Mouse (Mus musculus) right cerebral cortex, postnatal 36 days (tissue): ENCODE measurements at regions not wholly inside any gene's neighbourhood (a gene's known extent, or its start where the extent isn't known, plus 50 kb on each side); places are given as distances from the start of the nearest gene placed in this dataset.
"Not testable (repeated sequence)": the region's sequence is repeated elsewhere in the genome, so short reads cannot be mapped to it uniquely, and the experiment has no call there.

Experiments
- DNase-seq, 2 experiments: peaks; one replicate each; pipeline ENCODE4 v3.0.0; 2022; ENCODE audit warnings: low spot score in 2 of 2, mixed read lengths in 1 of 2

DNA sequence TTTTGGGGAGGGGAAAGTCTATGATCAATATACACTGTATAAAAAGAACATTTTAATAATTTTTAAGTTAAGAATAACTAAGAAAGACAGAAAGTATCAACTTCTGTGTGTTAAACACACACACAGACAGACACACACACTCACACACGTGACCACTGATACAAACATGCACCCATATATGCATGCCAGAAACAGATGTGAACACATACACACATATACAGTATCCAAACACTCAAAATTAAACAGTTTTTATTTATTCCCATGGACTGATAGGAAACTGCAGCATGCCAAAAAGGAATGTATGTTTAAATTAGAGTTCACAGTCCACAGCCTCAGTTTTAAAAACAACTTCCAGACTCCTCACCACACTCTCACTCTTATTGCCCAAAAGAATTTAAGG lies 203.4 kb upstream of the Tbl1x start:
- DNase-seq = no peak

DNA sequence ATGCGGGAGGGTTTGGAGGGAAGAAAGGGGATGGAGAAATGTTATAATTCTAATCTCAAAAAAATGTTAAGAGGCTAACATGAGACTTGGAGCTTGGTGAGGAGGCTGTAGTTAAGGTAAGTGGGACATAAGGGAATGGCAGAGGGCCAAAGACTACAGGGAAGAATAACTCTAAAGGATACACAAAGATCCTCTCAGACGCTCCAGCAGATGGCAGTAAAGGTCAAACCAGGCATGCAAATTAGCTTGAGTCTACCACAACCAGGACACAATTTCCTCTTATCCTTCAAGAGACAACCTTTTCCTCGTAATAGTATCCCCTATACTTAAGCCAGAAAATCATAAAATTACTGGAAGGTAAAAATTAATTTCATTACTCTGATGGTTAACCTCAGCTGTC lies 196.4 kb upstream of the Tbl1x start:
- peak in 1 of 2 experiments; percentile 4 for DNase-seq

DNA sequence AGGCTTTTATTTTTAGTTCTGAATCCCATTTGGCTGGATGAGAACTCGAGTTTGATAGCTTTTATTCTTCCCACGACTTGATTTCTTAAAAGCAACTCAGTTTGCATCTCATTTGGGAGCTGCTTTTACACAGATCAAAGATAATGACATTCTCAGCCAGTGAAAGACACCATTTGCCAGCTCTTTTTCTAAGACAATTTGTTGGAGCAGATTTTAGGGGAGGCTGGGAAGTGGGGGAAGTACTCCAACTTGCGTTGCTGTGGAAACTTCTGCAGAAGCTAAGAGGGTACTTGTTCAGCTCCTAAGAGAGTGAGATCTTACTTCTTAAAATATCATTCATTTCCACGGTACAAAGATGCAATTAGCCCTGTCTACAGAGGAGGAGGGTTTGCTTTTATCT lies 187.2 kb upstream of the Tbl1x start:
- DNase-seq = peak; percentile 5 to 12

DNA sequence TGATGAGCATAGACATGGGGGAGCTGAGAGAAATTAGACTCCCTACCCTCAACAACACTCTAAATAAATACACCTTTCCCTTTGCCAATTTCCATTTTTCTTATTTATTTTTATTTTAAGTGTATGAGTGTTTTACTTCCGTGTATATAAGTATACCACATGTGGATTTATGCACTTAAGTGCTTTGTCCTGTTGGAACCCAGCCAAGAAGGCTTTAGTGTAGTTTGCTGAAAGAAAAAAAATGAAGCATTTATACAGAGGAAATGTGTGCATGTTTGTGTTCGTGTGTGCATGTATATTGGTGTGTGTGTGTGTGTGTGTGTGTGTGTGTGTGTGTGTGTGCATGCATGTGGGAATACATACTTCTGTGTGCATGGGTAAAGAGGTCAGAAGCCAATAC lies 157.6 kb upstream of the Tbl1x start:
- no peak for DNase-seq

GRCm38 (mm10) chrX:77360551-77360950 lies 150.3 kb upstream of the Tbl1x start:
- no peak for DNase-seq

- DNase-seq = no peak
Observed at GRCm38 (mm10) chrX:77361106-77361505, 149.7 kb upstream of the Tbl1x start.

- DNase-seq = no peak
Observed at GRCm38 (mm10) chrX:77363657-77364056, 147.2 kb upstream of the Tbl1x start.

- DNase-seq = no peak
Observed at GRCm38 (mm10) chrX:77367351-77367750, 143.5 kb upstream of the Tbl1x start.

GRCm38 (mm10) chrX:77387271-77387670 lies 123.5 kb upstream of the Tbl1x start:
- DNase-seq = no peak

- DNase-seq = no peak
Observed at GRCm38 (mm10) chrX:77391760-77392446, 118.9 kb upstream of the Tbl1x start.

DNA sequence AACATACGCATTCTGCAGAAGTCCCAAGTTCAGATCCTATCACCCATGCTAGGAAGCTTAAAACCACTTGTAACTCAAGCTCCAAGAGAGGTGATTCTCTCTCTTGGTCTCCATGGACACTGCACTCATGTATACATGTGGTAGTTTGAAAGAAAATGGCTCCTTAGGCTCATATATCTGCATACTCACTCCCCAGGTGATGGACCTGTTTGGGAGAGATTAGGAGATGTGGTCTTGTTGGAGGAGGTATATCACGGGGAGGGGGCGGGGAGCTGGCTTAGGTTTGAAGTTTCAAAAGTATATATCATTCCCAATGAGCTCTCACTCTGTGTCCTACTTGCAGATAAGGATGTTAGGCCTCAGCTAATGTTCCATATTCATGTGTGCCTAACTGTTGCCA lies 103.9 kb upstream of the Tbl1x start:
- no peak for DNase-seq

DNA sequence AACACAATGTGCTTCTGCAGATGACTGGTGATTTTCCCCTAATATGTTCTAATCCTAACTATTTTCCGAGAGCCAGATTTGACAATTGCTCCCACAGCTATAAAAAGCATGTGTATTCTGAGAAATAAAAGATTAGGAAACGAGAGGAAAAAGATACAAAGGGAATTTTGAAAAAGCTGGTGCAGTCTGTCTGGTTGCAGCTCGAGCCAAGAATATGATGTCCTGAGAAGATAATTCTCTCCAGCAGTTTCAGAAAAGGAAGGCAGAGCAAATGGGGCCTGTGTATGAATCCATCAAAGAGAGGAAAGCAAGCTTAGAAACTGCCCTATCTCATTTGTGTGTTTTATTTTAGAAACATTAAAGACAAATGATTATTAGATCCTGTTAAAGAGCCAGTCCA lies 102.9 kb upstream of the Tbl1x start:
- no peak for DNase-seq

- peak; percentile 12 to 47 for DNase-seq
Observed at GRCm38 (mm10) chrX:77409370-77409769, 101.4 kb upstream of the Tbl1x start.

GRCm38 (mm10) chrX:77410812-77411211 lies 100.0 kb upstream of the Tbl1x start:
- no peak for DNase-seq

DNA sequence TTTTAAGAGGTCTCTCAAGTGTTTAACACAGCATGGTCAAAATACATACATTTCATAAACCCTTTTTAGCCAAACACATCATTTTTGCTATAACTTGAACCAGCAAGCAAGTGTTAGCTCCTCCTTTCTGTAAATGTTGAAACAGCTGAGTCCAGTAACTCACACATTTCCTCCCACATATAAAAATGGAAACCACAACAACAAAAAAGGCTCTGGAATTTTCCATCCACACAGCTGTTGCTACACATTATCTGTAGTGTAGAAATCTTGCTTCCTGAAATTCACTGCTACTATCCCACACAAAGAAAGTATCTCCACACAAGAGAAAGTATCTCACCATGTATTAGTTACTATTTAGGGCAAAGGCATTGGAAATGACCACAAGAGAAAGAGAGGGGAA lies 96.7 kb upstream of the Tbl1x start:
- DNase-seq = no peak

- DNase-seq = no peak
Observed at GRCm38 (mm10) chrX:77417766-77418165, 93.0 kb upstream of the Tbl1x start.

DNA sequence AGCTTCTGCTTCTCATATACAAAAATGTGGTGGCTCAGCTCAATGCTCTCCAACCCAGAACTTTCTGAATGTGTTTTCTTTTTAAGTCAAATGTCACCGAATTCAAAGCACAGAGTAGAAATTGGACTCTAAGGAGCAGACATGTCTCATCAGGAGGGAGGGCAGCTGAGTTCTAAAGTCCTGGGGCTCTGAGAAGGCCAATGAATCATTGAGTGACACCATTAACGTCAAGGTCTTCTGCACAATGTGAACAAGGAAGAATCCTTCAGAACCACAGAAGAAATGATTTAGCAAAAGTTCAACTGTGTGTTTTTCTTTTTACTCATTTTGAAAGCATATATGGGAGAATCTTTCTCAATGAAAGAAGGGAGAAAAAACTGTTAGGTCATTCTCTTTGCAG lies 88.6 kb upstream of the Tbl1x start:
- no peak for DNase-seq

DNA sequence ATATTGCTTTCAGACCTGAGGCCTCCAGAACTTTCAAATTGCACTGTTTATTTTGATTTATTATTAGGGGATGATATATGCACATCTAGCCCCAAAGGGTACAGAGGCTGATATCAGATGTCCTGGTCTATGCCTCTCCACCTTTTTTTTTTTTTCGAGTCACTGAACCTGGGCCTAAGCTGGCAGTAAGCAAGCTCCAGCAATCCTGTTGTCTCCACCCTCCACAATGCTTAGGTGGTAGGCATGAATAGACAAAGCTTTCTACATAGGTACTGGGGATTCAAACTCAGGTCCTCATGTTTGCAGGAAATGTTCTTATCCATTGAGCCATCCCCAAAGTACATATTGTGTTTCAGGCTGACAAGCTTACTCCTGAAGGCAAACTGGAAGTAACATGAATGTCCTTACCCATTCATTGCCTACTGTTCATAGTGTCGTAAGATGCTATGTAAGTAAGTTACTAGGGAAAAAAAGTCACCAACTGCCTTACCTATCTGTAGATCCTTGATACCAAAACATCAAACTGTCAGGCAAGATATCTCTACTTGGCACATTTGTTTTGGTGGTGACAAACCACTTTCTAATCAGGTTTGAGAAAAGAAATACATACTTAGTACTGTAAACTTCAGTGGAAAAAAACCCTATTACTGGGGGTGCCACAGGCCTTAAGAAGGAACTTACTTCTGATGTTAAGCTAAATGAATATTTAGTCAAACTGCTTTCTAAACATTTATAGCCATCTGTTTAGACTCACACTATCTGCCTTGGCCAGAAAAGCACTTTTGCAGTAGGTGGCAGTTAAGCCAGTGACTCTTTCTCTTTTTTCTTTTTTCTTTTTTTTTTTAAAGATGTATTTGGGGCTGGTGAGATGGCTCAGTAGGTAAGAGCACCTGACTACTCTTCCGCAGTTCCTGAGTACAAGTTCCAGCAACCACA lies 85.8 kb upstream of the Tbl1x start:
- DNase-seq = no peak

- not testable (repeated sequence) for DNase-seq
Observed at GRCm38 (mm10) chrX:77425728-77426102, 85.1 kb upstream of the Tbl1x start.

- not testable (repeated sequence) for DNase-seq
Observed at GRCm38 (mm10) chrX:77426836-77427235, 84.0 kb upstream of the Tbl1x start.

- DNase-seq = no peak
Observed at GRCm38 (mm10) chrX:77432001-77432565, 78.7 kb upstream of the Tbl1x start.
